Mouse (Mus musculus) activated CD4-positive, CD25-positive, alpha-beta regulatory T cell, adult 9 weeks (primary cell): Measurements from ENCODE around the gene Atp6v1f. TPM values are rescaled to one million over a fixed set of nuclear protein-coding genes. Genes with fewer than 3 reads are reported as not detected.

ENCODE experiments used
- polyA plus RNA-seq: library from polyadenylated mRNA; unstranded; fragments of 100-300 nt; shearing (Covaris generic); gene quantifications from one replicate; pipeline ENCODE4 v1.2.1, GENCODE M21; 2017

The Atp6v1f gene
- 393 TPM for polyA plus RNA-seq

DNA sequence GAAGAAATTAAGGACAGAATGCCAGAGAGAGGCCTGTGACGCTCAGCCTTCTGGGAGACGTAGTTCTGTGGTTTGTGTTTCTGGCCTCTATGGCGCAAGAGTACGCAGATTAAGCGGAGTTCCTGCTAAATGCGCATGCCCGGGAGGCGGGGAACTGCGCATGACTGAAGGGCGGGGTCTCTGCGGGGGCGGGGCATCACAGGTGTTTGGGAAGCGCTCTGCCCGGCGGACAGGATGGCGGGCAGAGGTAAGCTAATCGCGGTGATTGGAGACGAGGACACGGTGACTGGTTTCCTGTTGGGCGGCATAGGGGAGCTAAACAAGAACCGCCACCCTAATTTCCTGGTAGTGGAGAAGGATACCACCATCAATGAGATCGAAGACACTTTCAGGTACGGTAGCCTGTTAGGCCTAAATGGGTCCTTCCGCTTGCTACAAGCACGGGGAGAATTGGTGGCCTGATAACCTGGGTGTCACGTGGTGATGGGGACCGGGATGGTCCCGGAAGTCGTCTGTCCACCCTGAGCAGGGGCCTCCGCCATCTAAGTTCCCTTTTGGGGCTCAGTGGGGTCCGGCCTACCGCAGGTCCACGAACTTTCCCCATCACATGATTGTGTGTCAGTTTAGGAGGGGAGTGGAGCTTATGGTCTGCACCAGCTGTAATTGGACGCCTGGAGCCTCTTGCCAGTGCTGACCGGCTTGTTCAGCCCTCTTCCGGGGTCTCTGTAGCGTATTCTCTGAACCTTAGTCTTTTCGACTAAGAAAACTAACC, at the start of gene Atp6v1f:
Gene Atp6v1f, plus strand, starts transcription at position 136 of the 772 bp plus-strand sequence.

DNA sequence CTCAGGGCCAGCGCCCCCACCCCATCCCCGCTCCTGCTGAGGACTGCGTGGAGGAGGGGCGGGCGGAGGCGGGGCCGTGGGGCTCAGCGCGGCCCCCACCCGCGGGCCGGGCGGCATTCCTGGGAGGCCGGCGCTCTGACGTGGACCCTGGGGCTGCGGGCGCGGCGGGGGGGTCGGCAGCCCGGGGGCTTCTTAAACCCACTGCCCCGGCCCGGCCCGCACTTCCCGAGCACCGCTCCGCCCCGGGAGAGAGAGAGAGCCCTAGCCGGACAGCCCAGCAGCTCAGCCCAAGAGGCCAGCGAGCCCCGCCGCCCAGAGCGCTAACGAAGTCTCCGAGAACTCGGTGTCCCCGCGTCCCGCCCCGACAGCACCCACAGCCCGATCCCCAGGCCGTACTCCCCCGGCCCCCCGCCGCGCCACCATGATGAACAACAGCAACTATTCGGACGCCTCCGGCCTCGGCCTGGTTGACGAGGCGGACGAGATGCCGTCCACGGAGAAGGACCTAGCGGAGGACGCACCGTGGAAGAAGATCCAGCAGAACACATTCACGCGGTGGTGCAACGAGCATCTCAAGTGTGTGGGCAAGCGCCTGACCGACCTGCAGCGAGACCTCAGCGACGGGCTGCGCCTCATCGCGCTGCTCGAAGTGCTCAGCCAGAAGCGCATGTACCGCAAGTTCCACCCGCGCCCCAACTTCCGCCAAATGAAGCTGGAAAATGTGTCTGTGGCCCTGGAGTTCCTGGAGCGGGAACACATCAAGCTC, 34.3 kb upstream of the Atp6v1f start, which contains the start of gene Flnc:
Gene Flnc, plus strand, starts transcription at position 219 of the 766 bp plus-strand sequence.

DNA sequence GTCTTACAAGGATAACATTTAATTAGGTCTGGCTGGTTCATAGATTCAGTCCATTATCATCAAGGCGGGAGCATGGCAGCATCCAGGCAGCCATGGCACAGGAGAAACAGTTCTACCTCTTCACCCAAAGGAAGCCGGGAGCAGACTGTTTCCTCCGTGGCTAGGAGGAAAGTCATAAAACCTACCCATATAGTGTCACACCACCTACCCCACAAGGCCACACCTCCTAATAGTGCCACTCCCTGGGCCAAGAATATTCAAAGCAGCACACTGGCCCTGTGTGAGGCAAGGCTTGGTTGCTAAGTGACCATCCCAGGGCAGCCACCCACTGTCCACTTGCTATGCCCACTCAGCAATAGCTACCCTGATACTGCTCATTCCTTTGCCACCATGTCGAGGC, 3.6 kb downstream of the Atp6v1f start, which contains the start of gene Atp6v1fnb:
Gene Atp6v1fnb, plus strand, starts transcription at position 301 of the 400 bp plus-strand sequence.

DNA sequence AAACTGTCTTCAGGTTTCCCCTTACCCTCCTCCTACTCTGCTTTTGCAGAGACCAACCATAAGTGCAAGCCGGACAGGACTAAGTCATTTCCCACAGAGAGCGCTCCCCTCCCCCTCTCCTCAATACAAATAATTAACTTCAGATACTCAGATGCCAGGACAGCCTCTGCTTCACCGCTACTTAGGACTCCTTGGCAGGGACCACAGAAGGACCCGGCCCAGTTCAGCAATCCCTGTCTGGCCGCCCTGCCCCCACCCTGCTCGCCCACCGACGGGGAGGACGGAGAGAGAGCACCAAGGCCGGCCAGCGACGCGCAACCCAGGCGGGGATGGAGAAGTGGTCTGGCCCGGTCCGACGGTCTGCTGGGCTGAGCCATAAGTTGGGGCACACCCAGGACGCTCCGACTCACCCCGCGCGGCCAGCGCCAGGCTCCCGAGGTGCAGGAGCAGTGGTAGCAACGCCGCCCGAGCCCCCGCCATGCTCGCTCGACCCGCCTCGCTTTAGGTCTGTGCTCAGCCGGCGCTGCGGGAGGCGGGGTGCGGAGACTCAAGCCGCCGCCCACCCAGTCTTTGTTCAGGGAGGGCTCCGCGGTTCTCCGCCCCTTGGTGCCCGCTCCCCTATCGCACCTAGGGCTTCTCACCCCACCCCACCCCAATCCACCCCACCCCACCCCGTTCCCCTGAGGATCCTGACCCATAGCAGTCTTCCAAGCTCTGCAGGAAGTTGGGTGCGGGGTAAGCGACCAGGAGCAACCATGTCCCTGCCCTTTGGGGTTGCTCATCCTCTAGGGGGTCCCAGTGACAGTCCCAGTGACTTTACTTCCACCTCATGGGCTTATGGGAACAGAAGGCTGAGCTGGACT, 40.2 kb downstream of the Atp6v1f start, which contains the start of gene Kcp:
Gene Kcp, minus strand, starts transcription at position 506 of the 863 bp plus-strand sequence.

Other genes starting within 250 kb of the Atp6v1f start
- gene Hilpda, start 195.2 kb upstream of the Atp6v1f start, polyA plus RNA-seq: 37.5 TPM
- 0.88 TPM for gene Fam71f2, start 188.1 kb upstream of the Atp6v1f start, polyA plus RNA-seq
- not detected for gene Fam71f1, start 148.6 kb upstream of the Atp6v1f start, polyA plus RNA-seq
- 113 TPM for gene Calu, start 119.6 kb upstream of the Atp6v1f start, polyA plus RNA-seq
- gene Opn1sw, start 79.2 kb upstream of the Atp6v1f start, polyA plus RNA-seq: 0.18 TPM
- gene Ccdc136, start 71.4 kb upstream of the Atp6v1f start, polyA plus RNA-seq: 0.32 TPM
- gene Flnc, start 34.5 kb upstream of the Atp6v1f start, polyA plus RNA-seq: not detected
- gene Atp6v1fnb, start 3.7 kb downstream of the Atp6v1f start, polyA plus RNA-seq: 0.42 TPM
- not detected for gene Kcp, start 40.2 kb downstream of the Atp6v1f start, polyA plus RNA-seq
- 43.4 TPM for gene Irf5, start 58.9 kb downstream of the Atp6v1f start, polyA plus RNA-seq
- 112 TPM for gene Tnpo3, start 142.2 kb downstream of the Atp6v1f start, polyA plus RNA-seq
- gene Tspan33, start 226.5 kb downstream of the Atp6v1f start, polyA plus RNA-seq: 0.15 TPM